Mouse (Mus musculus) forebrain, embryonic 10.5 days (tissue): ENCODE data around the gene Galnt13. TPM values are rescaled to one million over a fixed set of nuclear protein-coding genes. Genes with fewer than 3 reads are reported as not detected.

Experiments used
- DNase-seq: peaks from one replicate; pipeline ENCODE4 v3.0.0-alpha.2; 2017; ENCODE audit warnings: low spot score; ENCODE audit errors: extremely low spot score
- H3K27ac ChIP-seq: fragments of 300-500 bp; sonication (generic); 2 replicates; pipeline ENCODE4 v1.5.1; 2016; ENCODE audit warnings: mild to moderate bottlenecking
- H3K27me3 ChIP-seq: fragments of 300-500 bp; sonication (generic); 2 replicates; pipeline ENCODE4 v1.6.1; 2016; ENCODE audit warnings: mild to moderate bottlenecking; ENCODE audit not compliant: poor library complexity, severe bottlenecking
- H3K36me3 ChIP-seq: fragments of 300-500 bp; sonication (generic); replicated peaks from 2 replicates; pipeline ENCODE4 v1.6.1; 2016; ENCODE audit warnings: mild to moderate bottlenecking, moderate library complexity
- H3K4me1 ChIP-seq: fragments of 300-500 bp; sonication (generic); 2 replicates; pipeline ENCODE4 v1.6.1; 2016
- H3K4me3 ChIP-seq: fragments of 300-500 bp; sonication (generic); 2 replicates; pipeline ENCODE4 v1.5.1; 2016; ENCODE audit warnings: mild to moderate bottlenecking, moderate library complexity
- H3K9me3 ChIP-seq: fragments of 300-500 bp; sonication (generic); 2 replicates; pipeline ENCODE4 v1.6.1; 2016; ENCODE audit warnings: mild to moderate bottlenecking, moderate library complexity
- WGBS: fragments of 180-500 bp; shearing (Covaris S2); methylation state at CpG from one replicate; pipeline ENCODE4 v1.1.7; 2016; 5-methylcytosine and 5-hydroxymethylcytosine counted together
- polyA plus RNA-seq: library from polyadenylated mRNA; unstranded; fragments of >200 nt; fragmentation: Nextera tagmentation; extraction: Ambion mirVana; gene quantifications from 2 replicates; pipeline ENCODE4 v1.2.1, GENCODE M21; 2016

Galnt13 gene
- 1.1 and 2.6 TPM in 2 replicates for polyA plus RNA-seq

DNA sequence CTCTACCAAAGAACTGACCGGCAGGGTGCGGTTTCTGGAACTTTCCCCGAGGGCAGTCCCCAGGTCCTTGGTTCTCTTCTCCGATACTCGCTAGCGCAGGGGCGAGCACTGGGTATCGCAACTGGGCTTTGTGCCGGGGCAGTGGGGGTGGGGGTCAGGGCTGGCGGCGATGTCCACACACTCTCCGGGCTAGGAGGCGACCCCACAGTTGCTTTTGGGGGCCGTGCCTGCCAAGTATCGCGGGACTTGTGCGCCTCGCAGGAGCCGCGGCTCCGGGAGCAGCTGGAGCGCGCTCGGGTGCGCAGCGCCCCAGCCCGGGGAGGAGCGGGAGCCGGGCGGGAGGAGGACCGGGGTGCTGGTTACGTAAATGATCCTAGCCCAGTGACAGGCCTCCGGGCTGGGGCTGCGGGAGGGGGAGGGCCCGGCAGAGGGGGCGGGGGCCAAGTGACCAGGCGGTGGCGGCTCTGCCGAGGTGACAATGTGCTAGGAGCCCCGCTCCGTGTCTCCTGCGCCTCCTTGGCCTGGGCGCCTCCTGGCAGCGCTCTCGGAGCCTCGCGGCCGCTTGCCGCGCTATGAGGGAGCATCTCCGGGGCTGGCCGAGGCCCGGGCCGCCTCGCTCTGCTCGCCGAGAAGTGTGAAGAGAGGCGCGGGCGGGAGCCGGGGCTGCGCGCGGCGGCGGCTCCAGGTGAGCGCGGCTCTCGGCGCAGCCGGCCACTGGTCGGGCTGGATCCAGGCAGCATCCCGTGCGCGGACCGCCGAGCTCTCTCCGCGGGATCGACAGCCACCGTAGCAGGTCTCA, at the start of gene Galnt13:
Galnt13 (plus strand) TSS at position 381 of the 799 bp plus-strand sequence.
- under 1% methylated on average over 78 of the region's 81 CpGs for WGBS
- Histone ChIP-seq H3K36me3 (no peaks in the 10 kb centered on the region), H3K27ac (peak within 1 kb of the TSS; percentile 82), H3K4me3 (peak within 1 kb of the TSS; percentile 70), H3K4me1 (peaks cover 26% of the 10 kb centered on the region), H3K9me3 (no peaks in the 10 kb centered on the region), H3K27me3 (peaks cover 54% of the 10 kb centered on the region)
- peak; percentile 76 for DNase-seq

DNA sequence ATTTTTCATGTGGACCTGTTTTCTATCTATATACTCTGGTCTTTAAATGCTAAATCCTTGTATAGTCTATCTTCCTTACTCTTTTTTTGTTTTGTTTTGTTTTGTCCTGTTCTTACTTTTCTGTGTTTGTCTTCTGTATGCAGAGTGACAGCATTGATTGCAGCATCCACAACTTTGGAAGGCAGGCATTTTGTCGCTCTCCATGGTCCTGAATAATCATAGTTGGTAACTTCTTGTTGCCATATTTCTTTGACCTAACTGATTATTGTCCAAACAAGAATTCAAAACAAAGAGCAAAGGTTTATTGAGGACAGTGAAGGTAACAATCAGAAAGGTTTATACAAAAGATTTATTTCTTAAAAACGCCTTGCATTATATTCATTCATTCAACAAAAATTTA, 5.1 kb upstream of the Galnt13 start:
- H3K9me3 ChIP-seq, result no peaks in the 10 kb centered on the region
- no peaks in the 10 kb centered on the region for H3K36me3 ChIP-seq
- H3K27ac ChIP-seq, result no peak overlapping the region
- DNase-seq, result no peak
- WGBS, result 55% methylated on average over 2 of the region's 2 CpGs
- H3K4me1 ChIP-seq, result peaks cover 7% of the 10 kb centered on the region
- H3K4me3 ChIP-seq, result no peak overlapping the region
- peaks cover 19% of the 10 kb centered on the region for H3K27me3 ChIP-seq

DNA sequence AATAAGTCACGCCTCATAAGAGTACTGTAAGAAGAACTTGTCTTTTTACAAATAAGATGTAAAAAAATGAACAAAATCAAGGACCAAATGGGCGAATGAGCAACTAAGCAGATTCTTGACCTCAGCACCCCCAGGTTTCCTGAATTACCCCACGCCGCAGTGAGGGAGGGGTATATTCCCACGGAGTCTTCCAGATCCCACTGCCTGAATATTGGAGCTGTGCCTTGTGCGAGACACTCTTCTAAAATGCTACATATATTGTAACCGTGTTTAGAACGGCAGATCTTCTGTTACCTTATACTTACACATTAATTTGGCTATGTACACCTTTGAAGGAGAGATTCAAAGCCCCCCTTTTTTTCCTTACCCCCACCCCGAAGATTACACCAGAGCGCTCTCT, 737 bp upstream of the Galnt13 start:
- peaks cover 54% of the 10 kb centered on the region for H3K27me3 ChIP-seq
- peaks cover 26% of the 10 kb centered on the region for H3K4me1 ChIP-seq
- peak overlapping the region; percentile 70 for H3K4me3 ChIP-seq
- 47% methylated on average over 10 of the region's 10 CpGs for WGBS
- no peak for DNase-seq
- H3K27ac ChIP-seq, result peak overlapping the region; percentile 82; the same call in 1 of the 2 replicates
- no peaks in the 10 kb centered on the region for H3K9me3 ChIP-seq
- no peaks in the 10 kb centered on the region for H3K36me3 ChIP-seq

- Histone ChIP-seq H3K4me3 (peak overlapping the region; percentile 70), H3K27me3 (peaks cover 54% of the 10 kb centered on the region), H3K27ac (peak overlapping the region; percentile 82), H3K36me3 (no peaks in the 10 kb centered on the region), H3K4me1 (peaks cover 26% of the 10 kb centered on the region), H3K9me3 (no peaks in the 10 kb centered on the region)
- WGBS, result under 1% methylated on average over 41 of the region's 42 CpGs
- no peak for DNase-seq
Measured at GRCm38 (mm10) chr2:54436736-54437500, 801 bp downstream of the Galnt13 start.

DNA sequence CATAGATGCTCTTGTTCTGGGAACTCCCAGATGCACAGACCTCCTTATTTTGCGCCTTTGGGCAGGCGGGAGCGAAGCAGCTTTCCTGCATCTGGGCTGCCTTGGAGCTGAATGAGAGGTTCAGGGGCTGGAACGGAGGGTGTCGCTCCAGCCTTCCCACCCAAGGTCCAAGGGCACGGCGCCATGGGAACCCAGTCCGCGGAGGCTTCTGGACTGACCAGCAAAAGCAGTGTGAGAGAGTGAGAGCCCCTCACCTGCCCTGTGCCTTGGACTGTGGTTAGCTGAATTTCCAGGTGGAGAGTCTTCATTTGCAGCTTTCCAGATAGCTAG, 1.3 kb downstream of the Galnt13 start:
- Histone ChIP-seq H3K27ac (no peak overlapping the region), H3K9me3 (no peaks in the 10 kb centered on the region), H3K4me1 (peaks cover 26% of the 10 kb centered on the region), H3K4me3 (peak overlapping the region; percentile 70), H3K36me3 (no peaks in the 10 kb centered on the region), H3K27me3 (peaks cover 54% of the 10 kb centered on the region)
- DNase-seq, result no peak
- WGBS, result 4% methylated on average over 9 of the region's 9 CpGs

DNA sequence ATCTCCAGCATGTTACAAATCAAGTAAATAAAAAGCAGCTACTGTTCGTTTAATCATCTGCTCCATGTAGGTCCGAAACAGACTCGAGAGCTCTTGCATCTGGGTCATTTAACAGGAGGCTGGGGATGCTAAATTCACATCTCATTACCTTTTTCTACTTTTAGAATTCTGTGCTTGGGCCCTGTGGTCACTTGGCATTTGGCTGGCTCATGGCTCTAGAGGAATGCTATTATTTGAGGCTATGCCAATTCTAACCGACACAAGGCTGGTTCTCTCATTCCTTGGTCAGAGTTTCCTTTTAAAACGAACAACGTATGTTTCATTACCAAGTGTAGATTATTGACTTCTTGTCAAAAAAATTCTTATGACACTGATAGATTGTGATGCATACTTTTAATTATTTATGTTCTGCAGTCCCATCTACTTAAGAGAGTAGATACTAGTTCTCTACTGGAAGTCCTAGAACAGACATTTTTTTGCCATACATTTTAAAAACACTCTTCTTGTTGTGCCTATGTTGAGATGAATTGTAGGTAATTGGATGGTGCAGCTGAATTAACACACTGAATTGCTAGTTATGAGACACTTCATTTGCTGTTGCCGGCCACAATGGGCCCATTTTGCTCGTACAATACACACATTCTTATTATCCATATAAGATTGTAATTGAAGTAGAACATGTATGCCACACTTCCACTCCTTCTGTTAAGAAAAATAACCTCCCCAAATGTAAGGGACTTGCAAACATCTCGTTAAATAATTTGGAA, 6.8 kb downstream of the Galnt13 start:
- Histone ChIP-seq H3K27ac (no peak overlapping the region), H3K4me1 (peaks cover under 1% of the 10 kb centered on the region), H3K36me3 (no peaks in the 10 kb centered on the region), H3K4me3 (no peak overlapping the region), H3K9me3 (no peaks in the 10 kb centered on the region), H3K27me3 (peaks cover 17% of the 10 kb centered on the region)
- WGBS, result 82% methylated on average over 9 of the region's 9 CpGs
- no peak for DNase-seq

- H3K27ac ChIP-seq, result no peak overlapping the region
- no peaks in the 10 kb centered on the region for H3K9me3 ChIP-seq
- H3K27me3 ChIP-seq, result no peaks in the 10 kb centered on the region
- DNase-seq, result no peak
- 86% methylated on average over 5 of the region's 5 CpGs for WGBS
- no peaks in the 10 kb centered on the region for H3K36me3 ChIP-seq
- H3K4me1 ChIP-seq, result no peaks in the 10 kb centered on the region
- H3K4me3 ChIP-seq, result no peak overlapping the region
Measured at GRCm38 (mm10) chr2:54483426-54483825, 47.3 kb downstream of the Galnt13 start.

GRCm38 (mm10) chr2:54522989-54523388, 86.9 kb downstream of the Galnt13 start:
- Histone ChIP-seq H3K4me3 (no peak overlapping the region), H3K27ac (no peak overlapping the region), H3K36me3 (no peaks in the 10 kb centered on the region), H3K27me3 (no peaks in the 10 kb centered on the region), H3K4me1 (no peaks in the 10 kb centered on the region), H3K9me3 (no peaks in the 10 kb centered on the region)
- DNase-seq, result no peak
- 92% methylated on average over 3 of the region's 3 CpGs for WGBS

- Histone ChIP-seq H3K4me1 (no peaks in the 10 kb centered on the region), H3K27me3 (no peaks in the 10 kb centered on the region), H3K4me3 (no peak overlapping the region), H3K27ac (no peak overlapping the region), H3K36me3 (no peaks in the 10 kb centered on the region), H3K9me3 (no peaks in the 10 kb centered on the region)
- DNase-seq, result no peak
- 86% methylated on average over 3 of the region's 3 CpGs for WGBS
Measured at GRCm38 (mm10) chr2:54527073-54527472, 91.0 kb downstream of the Galnt13 start.

GRCm38 (mm10) chr2:54558357-54559153, 122.4 kb downstream of the Galnt13 start:
- Histone ChIP-seq H3K4me1 (no peaks in the 10 kb centered on the region), H3K27me3 (no peaks in the 10 kb centered on the region), H3K27ac (no peak overlapping the region), H3K36me3 (no peaks in the 10 kb centered on the region), H3K9me3 (no peaks in the 10 kb centered on the region), H3K4me3 (no peak overlapping the region)
- WGBS, result 89% methylated on average over 10 of the region's 10 CpGs
- no peak for DNase-seq

DNA sequence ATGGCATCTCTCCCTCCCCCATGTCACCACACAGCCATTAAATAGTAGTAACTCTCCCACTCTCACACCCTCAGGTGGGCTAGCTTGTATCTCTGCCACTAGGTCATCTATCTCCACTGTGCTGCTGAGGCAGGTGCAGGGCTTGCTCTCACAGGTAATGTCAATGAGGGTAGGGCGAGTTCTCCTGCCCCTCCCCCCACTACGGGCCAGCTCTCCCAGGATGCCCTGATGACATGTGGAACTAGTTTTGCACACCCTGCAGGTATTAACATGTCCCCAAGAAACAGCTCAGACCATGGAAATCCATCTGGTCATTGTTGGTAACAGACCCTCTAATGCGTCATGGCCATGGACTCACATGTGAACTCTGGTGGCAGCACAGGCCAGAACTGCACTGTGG, 129.0 kb downstream of the Galnt13 start:
- Histone ChIP-seq H3K27ac (no peak overlapping the region), H3K4me3 (no peak overlapping the region), H3K36me3 (no peaks in the 10 kb centered on the region), H3K9me3 (no peaks in the 10 kb centered on the region), H3K27me3 (no peaks in the 10 kb centered on the region), H3K4me1 (no peaks in the 10 kb centered on the region)
- no peak for DNase-seq
- 87% methylated on average over 3 of the region's 3 CpGs for WGBS

DNA sequence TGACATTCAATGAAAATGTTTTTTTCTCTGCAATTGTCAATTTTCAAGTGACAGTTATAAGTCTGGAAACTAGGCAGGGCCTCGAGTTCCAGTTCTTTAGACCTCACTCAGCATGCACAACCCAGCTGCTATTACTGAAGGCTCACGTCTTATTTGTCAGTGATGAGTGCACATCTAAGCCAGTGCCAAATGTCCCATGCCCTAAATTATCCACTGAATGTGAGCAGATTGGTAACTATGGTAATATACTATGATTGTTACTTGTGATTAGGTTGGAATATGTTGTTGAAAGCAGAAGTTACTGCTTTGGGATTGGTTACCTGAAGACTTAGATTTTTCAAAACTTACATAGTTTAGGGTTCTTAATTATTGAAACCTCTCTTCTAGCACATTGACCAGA, 131.1 kb downstream of the Galnt13 start:
- no peak overlapping the region for H3K4me3 ChIP-seq
- WGBS, result 82% methylated on average over 2 of the region's 2 CpGs
- no peaks in the 10 kb centered on the region for H3K36me3 ChIP-seq
- no peaks in the 10 kb centered on the region for H3K9me3 ChIP-seq
- no peaks in the 10 kb centered on the region for H3K27me3 ChIP-seq
- no peak overlapping the region for H3K27ac ChIP-seq
- no peaks in the 10 kb centered on the region for H3K4me1 ChIP-seq
- no peak for DNase-seq
